Mouse (Mus musculus) telencephalon, adult 2 months (tissue): ENCODE data around the gene Naa30.

ENCODE experiments used
- DNase-seq: peaks from one replicate; pipeline ENCODE4 v3.0.0-alpha.2; 2011; ENCODE audit warnings: low read depth, low spot score

Gene Naa30

GRCm38 (mm10) chr14:49226471-49226870 is 54.4 kb downstream of the Naa30 start:
- DNase-seq: no peak

GRCm38 (mm10) chr14:49226986-49227385 is 55.0 kb downstream of the Naa30 start:
- no peak for DNase-seq

GRCm38 (mm10) chr14:49231845-49232244 is 59.8 kb downstream of the Naa30 start:
- no peak for DNase-seq

GRCm38 (mm10) chr14:49234788-49235515 is 62.9 kb downstream of the Naa30 start:
- DNase-seq: peak; percentile 29

GRCm38 (mm10) chr14:49238206-49238605 is 66.2 kb downstream of the Naa30 start:
- DNase-seq: peak; percentile 65
